Mouse (Mus musculus): ENCODE results near the gene Cct7. TPM values are rescaled to one million over a fixed set of nuclear protein-coding genes. Genes with fewer than 3 reads are reported as not detected.

The Cct7 gene
- polyA plus RNA-seq, 2 experiments: 247 to 417 TPM

- no peaks in the 10 kb centered on the region for H3K9me3 ChIP-seq (ENCODE audit: control insufficient read depth, low read length)
- no peaks in the 10 kb centered on the region for H3K27me3 ChIP-seq (ENCODE audit: control insufficient read depth, insufficient read depth, low read length)
- no peak overlapping the region for H3K4me2 ChIP-seq (replicated peaks; ENCODE audit: low read depth, low read length, severe bottlenecking)
- ATAC-seq (ENCODE audit: low FRiP score, low read depth) (no peak), DNase-seq (ENCODE audit: low spot score) (no peak)
- no peak overlapping the region for H3K27ac ChIP-seq (replicated peaks; ENCODE audit: low read depth, low read length)
- H3K4me1 ChIP-seq (ENCODE audit: control insufficient read depth, insufficient read depth, low read length): peaks cover 7% of the 10 kb centered on the region; the same call in 1 of the 2 replicates
- H3K9ac ChIP-seq (ENCODE audit: low read depth, low read length, severe bottlenecking): no peak overlapping the region
- no peak for TF ChIP-seq POLR2A (IDR thresholded peaks at IDR 0.05; ENCODE audit: borderline replicate concordance, extremely low read depth, insufficient read depth, insufficient read length)
- WGBS: 78% methylated on average over 5 of the region's 5 CpGs
- peaks cover 9% of the 10 kb centered on the region for H3K36me3 ChIP-seq (ENCODE audit: control insufficient read depth, insufficient read depth, low read length)
- H3K4me3 ChIP-seq (replicated peaks; ENCODE audit: low read length): no peak overlapping the region
Observed at GRCm38 (mm10) chr6:85433865-85434264, 17.4 kb upstream of the Cct7 start.

DNA sequence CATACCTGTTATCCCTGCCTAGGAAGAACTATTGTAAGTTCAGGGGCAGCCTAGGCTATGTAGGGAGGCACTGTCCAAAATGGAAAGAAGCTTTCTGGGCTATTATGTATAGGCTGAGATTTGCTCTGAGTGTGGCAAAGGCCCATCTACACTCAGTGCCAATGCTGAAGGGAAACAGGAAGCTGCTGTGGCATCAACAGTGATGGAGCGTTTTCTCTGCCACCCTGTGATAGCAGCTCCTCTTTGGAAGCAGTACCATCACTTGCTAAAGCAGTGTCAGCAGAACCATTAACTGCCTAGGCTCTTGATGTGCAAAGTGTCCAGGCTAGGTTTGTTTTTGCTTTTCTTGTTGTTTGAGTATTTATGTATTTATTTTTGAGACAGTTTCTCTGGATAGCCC lies 15.1 kb upstream of the Cct7 start:
- TF ChIP-seq POLR2A (IDR thresholded peaks at IDR 0.05; ENCODE audit: borderline replicate concordance, extremely low read depth, insufficient read depth, insufficient read length): no peak
- Histone ChIP-seq H3K36me3 (ENCODE audit: control insufficient read depth, insufficient read depth, low read length) (peaks cover 31% of the 10 kb centered on the region), H3K27ac (replicated peaks; ENCODE audit: low read depth, low read length) (no peak overlapping the region), H3K4me2 (replicated peaks; ENCODE audit: low read depth, low read length, severe bottlenecking) (no peak overlapping the region), H3K4me1 (ENCODE audit: control insufficient read depth, insufficient read depth, low read length) (peaks cover 7% of the 10 kb centered on the region; the same call in 1 of the 2 replicates), H3K27me3 (ENCODE audit: control insufficient read depth, insufficient read depth, low read length) (no peaks in the 10 kb centered on the region), H3K9me3 (ENCODE audit: control insufficient read depth, low read length) (no peaks in the 10 kb centered on the region), H3K9ac (ENCODE audit: low read depth, low read length, severe bottlenecking) (no peak overlapping the region), H3K4me3 (replicated peaks; ENCODE audit: low read length) (no peak overlapping the region)
- no peak for ATAC-seq (ENCODE audit: low FRiP score, low read depth)
- WGBS: 92% methylated on average over 1 of the region's 1 CpGs
- DNase-seq (ENCODE audit: low spot score): no peak

GRCm38 (mm10) chr6:85436631-85437030 lies 14.7 kb upstream of the Cct7 start:
- peaks cover 35% of the 10 kb centered on the region for H3K36me3 ChIP-seq (ENCODE audit: control insufficient read depth, insufficient read depth, low read length)
- DNase-seq (ENCODE audit: low spot score) (no peak), ATAC-seq (ENCODE audit: low FRiP score, low read depth) (no peak)

GRCm38 (mm10) chr6:85441142-85441541 lies 10.2 kb upstream of the Cct7 start:
- H3K4me2 ChIP-seq (replicated peaks; ENCODE audit: low read depth, low read length, severe bottlenecking): no peak overlapping the region
- H3K27ac ChIP-seq (replicated peaks; ENCODE audit: low read depth, low read length): no peak overlapping the region
- ATAC-seq (ENCODE audit: low FRiP score, low read depth) (0 out of 2 replicates have a peak, but pooled peaks have one; percentile 36), DNase-seq (ENCODE audit: low spot score) (no peak)
- no peak for TF ChIP-seq POLR2A (IDR thresholded peaks at IDR 0.05; ENCODE audit: borderline replicate concordance, extremely low read depth, insufficient read depth, insufficient read length)
- H3K4me3 ChIP-seq (replicated peaks; ENCODE audit: low read length): no peak overlapping the region
- H3K9ac ChIP-seq (ENCODE audit: low read depth, low read length, severe bottlenecking): no peak overlapping the region
- H3K36me3 ChIP-seq (ENCODE audit: control insufficient read depth, insufficient read depth, low read length): peaks cover 77% of the 10 kb centered on the region
- H3K4me1 ChIP-seq (ENCODE audit: control insufficient read depth, insufficient read depth, low read length): no peaks in the 10 kb centered on the region
- no peaks in the 10 kb centered on the region for H3K9me3 ChIP-seq (ENCODE audit: control insufficient read depth, low read length)
- H3K27me3 ChIP-seq (ENCODE audit: control insufficient read depth, insufficient read depth, low read length): no peaks in the 10 kb centered on the region
- 86% methylated on average over 4 of the region's 4 CpGs for WGBS

More at GRCm38 (mm10) chr6:85436631-85437030, 14.7 kb upstream of the Cct7 start:
- WGBS: 86% methylated on average over 5 of the region's 6 CpGs
- no peak overlapping the region for H3K4me3 ChIP-seq (replicated peaks; ENCODE audit: low read length)
- no peaks in the 10 kb centered on the region for H3K27me3 ChIP-seq (ENCODE audit: control insufficient read depth, insufficient read depth, low read length)
- peaks cover 5% of the 10 kb centered on the region; the same call in 1 of the 2 replicates for H3K4me1 ChIP-seq (ENCODE audit: control insufficient read depth, insufficient read depth, low read length)
- TF ChIP-seq POLR2A (IDR thresholded peaks at IDR 0.05; ENCODE audit: borderline replicate concordance, extremely low read depth, insufficient read depth, insufficient read length): no peak
- H3K4me2 ChIP-seq (replicated peaks; ENCODE audit: low read depth, low read length, severe bottlenecking): no peak overlapping the region
- H3K27ac ChIP-seq (replicated peaks; ENCODE audit: low read depth, low read length): no peak overlapping the region
- H3K9ac ChIP-seq (ENCODE audit: low read depth, low read length, severe bottlenecking): no peak overlapping the region
- H3K9me3 ChIP-seq (ENCODE audit: control insufficient read depth, low read length): no peaks in the 10 kb centered on the region

GRCm38 (mm10) chr6:85443488-85444233 lies 7.7 kb upstream of the Cct7 start:
- no peak overlapping the region for H3K4me2 ChIP-seq (replicated peaks; ENCODE audit: low read depth, low read length, severe bottlenecking)
- no peak overlapping the region for H3K27ac ChIP-seq (replicated peaks; ENCODE audit: low read depth, low read length)
- 88% methylated on average over 3 of the region's 3 CpGs for WGBS
- no peaks in the 10 kb centered on the region for H3K27me3 ChIP-seq (ENCODE audit: control insufficient read depth, insufficient read depth, low read length)
- ATAC-seq (ENCODE audit: low FRiP score, low read depth): no peak
- peaks cover 82% of the 10 kb centered on the region for H3K36me3 ChIP-seq (ENCODE audit: control insufficient read depth, insufficient read depth, low read length)
- no peak for TF ChIP-seq POLR2A (IDR thresholded peaks at IDR 0.05; ENCODE audit: borderline replicate concordance, extremely low read depth, insufficient read depth, insufficient read length)
- no peak overlapping the region for H3K9ac ChIP-seq (ENCODE audit: low read depth, low read length, severe bottlenecking)
- H3K9me3 ChIP-seq (ENCODE audit: control insufficient read depth, low read length): no peaks in the 10 kb centered on the region
- no peak for DNase-seq (ENCODE audit: low spot score)
- no peak overlapping the region for H3K4me3 ChIP-seq (replicated peaks; ENCODE audit: low read length)
- H3K4me1 ChIP-seq (ENCODE audit: control insufficient read depth, insufficient read depth, low read length): no peaks in the 10 kb centered on the region

Data from limb, embryonic 14.5 days (tissue).